Mouse (Mus musculus): ENCODE data around the gene Cux1.
A peak's percentile ranks its signal among the peaks of the same experiment; 100 is the strongest.

Cux1 gene

GRCm38 (mm10) chr5:136251004-136251403 lies 316.3 kb downstream of the Cux1 start:
- no peak for DNase-seq (ENCODE audit: extremely low spot score, low spot score)

DNA sequence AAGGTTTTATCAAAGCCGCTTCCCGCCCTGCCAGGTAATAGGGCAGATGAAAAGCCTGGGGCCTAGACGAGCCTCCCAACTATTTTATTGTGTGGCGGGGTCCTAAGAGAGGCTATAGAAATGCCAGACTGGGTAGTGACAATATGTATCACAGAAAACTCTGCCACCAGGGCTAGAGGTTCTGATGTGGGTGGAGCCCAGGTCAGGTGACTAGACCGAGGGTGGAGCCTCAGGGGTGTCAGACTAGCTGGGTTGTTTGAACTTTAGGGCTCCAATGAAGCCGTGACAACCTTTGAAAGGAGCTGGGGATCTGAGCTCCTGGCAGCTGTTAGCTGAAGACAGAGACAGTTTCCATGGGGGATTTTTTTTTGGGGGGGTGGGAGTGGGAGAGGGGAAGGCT lies 318.8 kb downstream of the Cux1 start:
- no peak for DNase-seq (ENCODE audit: extremely low spot score, low spot score)

DNA sequence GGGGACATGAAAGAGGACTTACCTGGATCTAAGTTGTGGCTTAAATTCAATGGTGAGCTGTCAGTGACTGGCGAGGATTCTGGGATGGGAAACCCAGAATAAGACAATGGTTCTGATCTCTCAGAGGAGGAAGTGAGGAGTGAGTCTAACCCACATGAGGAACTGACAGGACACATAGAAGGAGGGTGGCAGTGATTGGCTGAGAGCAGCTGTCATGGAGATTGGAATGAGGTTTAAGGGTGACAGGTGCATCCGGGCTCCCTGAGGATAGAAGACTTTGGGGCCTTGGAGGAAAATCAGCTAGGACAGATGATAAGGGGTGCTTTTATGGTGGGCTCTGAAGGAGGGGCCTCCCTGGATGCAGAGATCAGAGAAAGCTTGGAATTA lies 320.8 kb downstream of the Cux1 start, which contains the start of gene Sh2b2:
TSS of gene Sh2b2 (minus strand) at position 105 of the 387 bp plus-strand sequence.
- no peak for DNase-seq (ENCODE audit: extremely low spot score, low spot score)

DNA sequence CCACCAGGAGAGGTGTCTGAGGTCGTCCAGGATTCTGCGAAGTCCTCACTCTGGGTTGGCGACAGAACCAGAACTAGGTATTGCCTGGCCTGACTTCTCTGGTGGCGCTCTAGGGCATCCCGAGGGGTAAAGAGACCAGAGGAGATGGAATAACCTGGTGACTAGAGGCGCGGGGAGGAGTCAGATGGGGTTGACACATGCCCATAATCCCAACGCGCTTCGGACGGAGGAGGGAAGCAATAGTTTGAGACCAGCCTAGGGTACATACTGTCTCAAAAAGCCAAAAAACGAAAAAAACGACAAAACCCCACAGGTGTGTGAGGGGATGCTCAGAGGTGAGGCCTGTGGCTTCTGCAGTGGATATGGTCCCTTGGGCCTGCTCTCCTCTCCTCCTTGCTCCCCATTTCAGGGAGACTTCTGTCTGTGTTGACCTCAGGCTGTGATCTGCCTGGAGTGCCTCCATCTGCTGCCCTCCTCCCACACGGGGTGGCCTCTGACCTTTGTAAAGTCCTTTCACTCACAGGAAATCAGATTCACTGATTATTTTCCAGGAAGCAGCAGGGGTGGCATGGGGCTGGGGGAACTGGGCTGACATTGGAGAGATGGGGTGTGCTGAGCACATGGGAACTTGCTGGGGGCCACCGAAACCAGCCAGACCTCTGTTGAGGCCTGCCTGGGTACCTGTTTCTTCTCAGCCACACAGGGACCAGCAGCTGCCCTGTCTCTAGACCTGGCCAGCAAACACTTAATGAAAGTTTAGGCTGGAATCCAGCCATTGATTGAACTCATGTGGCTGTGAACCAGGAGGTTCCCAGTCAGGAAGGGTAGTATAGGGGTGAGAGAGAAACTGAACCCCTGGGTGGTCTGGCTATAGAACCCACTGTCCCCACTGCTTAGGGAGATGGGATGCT lies 321.5 kb downstream of the Cux1 start:
- DNase-seq (ENCODE audit: extremely low spot score, low spot score) = peak; percentile 36

GRCm38 (mm10) chr5:136244762-136245540 lies 322.3 kb downstream of the Cux1 start:
- peak; percentile 89 for DNase-seq (ENCODE audit: extremely low spot score, low spot score)

- DNase-seq (ENCODE audit: extremely low spot score, low spot score) = peak; percentile 72
Measured at GRCm38 (mm10) chr5:136243851-136244761, 323.2 kb downstream of the Cux1 start.

DNA sequence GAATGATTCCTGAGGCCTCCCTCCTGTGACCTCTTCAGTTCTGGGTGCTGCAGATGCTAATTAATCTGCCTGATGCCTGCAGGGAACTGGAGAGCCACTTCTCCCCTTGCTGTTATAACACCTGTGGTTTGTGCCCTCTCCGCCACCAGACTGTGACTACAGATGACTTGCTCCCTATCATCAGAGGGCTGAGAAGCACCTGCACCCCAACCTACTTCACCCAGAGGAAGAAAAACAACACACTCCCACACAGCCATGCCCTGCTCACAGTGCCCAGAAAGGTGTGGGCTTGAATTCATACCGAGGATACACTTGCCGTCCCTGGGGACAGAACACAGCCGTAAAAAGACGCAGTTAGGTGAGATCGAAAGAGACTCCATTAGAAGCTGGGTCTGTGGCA lies 326.1 kb downstream of the Cux1 start:
- DNase-seq (ENCODE audit: extremely low spot score, low spot score) = no peak

DNA sequence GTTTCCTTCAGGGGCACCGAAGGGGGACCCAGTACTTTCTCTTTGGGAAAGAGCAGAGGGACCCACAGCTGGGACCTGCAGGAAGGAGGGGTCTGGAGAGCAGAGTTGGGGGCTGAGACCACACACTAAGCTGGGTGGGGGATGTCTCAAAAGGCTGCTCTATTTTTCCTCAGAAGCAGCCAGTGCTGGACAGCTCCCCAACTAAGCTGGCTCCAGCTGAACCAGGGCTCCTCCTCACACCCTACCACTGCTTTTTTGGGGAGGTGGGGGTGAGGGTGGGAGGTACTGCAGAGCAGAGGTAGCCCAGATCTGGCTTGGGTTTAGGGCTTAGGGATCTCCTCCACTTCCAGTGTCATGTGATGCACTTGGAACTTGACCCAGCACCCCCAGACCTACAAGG lies 326.9 kb downstream of the Cux1 start:
- no peak for DNase-seq (ENCODE audit: extremely low spot score, low spot score)

DNA sequence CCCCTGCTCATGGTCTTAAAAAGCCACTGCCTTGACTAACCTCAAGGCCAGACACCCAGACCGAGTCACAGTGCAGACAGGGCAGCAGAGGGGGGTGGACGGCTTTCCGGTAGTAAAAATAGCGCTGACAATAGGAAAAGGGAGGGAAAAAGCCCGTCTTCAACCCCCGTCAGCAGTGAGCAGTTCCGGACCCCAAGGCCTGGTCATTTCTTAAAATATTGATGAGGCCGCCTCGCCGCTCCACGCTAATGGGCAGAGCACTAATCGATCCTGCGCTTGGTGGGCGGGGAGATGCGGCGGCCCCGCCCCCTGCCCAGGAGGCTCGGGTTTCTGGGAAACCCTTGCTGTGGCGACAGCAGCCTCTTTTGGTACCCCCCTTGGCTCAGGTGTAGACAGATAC lies 329.7 kb downstream of the Cux1 start:
- DNase-seq (ENCODE audit: extremely low spot score, low spot score) = no peak

DNA sequence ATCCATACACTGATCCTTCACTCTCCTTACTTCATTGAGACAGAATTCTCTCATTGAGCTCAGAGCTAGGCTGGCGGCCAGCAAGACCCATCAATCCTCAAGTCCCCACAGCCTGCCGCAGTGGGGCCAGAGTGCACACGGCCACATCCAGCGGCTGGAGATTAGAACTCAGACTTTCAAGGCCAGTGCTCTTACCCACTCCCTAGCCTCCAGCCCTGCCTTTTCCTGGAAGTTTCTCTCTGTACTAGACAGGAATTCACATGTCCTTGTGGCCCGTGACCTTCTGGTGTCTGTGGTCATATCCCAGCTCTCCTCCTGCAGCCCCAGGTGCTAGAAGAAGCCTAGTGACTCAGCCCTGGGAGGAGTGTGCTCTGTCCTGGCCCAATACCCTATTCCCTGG lies 330.7 kb downstream of the Cux1 start:
- no peak for DNase-seq (ENCODE audit: extremely low spot score, low spot score)

DNA sequence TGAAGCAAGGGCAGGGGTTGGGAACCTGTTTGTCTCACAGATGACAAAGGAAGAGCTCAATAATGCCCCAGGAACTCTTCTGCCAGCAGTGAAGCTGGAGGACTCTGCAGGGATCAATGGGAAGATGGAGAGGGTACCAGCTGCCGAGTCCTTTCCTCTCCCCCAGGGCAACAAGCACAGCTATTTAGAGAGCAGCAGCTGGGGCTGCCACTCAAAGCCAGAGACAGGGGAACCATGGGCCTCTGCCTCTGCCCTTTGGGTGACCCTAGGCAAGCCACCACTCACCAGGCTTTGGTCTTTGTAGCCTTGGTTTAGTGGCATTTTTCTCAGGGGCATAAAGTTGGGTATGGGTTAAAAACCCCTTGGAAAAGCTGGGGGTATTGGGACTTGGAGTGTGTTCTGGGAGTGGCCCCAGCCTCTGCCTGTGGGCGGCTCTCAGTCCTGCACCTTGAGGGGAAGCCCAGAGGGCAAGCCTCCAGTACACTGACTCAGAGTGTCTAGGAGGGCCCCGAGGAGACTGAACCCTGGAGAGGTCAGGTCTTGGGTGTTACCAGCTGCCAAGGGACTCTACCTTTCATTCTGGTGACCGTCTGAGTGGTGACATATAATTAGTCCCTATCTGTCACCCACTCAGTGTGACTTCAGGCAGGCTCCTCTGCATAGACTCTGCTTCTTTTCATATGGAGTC lies 336.8 kb downstream of the Cux1 start:
- DNase-seq (ENCODE audit: extremely low spot score, low spot score) = no peak

DNA sequence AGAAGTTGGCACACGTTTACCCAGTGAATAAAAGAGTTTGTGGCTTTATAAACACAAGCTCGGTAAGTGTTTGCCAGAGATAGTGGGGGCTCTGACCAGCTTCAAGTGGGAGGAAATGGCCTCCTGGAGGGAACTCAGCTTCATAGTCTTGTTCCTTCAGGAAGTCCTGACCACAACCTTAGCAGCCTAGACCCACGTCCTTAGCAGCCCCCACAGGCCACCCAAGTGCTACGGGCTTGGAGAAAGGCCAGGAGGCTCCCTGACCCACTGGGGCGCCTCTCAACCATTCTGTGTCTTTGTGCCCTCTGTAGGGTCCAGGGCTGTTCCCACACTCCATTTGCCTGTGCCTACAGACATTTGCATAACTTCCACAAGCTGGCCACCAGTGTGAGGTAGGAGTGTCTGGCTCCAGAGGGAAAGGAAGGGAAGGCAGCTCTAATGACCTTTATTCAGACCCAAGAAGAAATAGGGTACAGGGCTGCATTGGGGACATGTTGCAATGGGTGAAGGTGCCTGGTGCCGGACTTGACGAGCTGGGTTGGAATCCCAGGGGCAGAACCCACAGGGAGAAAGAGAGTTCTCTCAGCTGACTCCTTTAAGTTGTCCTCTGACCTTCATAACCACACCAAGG lies 340.9 kb downstream of the Cux1 start:
- DNase-seq (ENCODE audit: extremely low spot score, low spot score) = no peak

- no peak for DNase-seq (ENCODE audit: extremely low spot score, low spot score)
Measured at GRCm38 (mm10) chr5:136218585-136218984, 348.7 kb downstream of the Cux1 start.

DNA sequence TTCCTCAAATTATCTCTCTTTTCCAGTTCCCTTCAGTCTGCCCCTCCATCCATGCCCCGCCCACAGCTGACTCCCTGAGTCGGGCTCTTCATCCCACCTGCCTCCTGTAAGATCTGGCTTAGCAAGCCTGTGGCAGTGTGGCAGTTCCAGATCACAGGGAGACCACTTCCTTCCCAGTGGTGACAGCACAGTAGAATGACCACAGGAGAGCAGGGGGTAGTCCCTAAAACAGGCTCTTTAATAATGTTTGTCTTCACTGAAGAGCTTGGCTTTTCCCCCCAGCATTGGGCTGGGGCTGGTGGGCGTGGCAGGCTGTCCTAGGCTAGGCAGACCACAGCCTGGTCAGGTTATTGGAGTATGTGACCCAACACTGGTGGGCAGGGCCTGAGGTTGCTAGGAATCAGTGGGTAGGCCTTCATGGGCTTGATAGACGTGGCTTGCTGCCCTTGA lies 349.3 kb downstream of the Cux1 start:
- DNase-seq (ENCODE audit: extremely low spot score, low spot score) = no peak

DNA sequence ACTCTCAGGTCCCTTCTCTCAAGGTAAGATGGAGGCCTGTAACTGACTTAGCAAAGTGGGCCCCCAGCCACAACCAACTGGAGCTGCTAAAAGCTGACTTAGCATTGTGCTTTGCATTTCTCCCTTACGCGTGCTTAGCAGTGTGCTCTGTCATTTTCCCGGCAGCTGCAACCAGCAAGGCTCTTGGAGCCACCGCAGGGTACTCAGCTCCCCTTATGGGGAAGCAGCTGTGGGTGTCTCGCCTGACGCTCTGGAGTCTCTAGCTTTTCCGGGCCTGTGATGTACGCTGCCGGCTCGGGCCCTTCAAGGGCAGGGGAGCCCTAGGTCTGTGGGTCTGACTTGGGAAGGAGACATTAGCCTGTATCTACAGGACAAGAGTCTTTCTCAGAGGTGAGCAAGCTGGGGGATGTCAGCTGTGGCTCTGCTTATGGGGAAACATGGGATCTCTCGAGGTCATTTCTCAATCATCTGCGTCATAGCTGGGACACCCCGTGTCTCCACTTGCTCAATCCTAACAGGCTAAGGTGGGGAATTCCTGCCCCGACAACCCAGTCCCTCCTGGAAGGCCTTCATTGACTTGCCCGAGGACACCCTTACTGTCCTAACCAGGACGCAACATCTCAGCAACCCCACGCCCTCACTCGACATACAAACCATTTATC lies 350.2 kb downstream of the Cux1 start:
- DNase-seq (ENCODE audit: extremely low spot score, low spot score) = no peak

DNA sequence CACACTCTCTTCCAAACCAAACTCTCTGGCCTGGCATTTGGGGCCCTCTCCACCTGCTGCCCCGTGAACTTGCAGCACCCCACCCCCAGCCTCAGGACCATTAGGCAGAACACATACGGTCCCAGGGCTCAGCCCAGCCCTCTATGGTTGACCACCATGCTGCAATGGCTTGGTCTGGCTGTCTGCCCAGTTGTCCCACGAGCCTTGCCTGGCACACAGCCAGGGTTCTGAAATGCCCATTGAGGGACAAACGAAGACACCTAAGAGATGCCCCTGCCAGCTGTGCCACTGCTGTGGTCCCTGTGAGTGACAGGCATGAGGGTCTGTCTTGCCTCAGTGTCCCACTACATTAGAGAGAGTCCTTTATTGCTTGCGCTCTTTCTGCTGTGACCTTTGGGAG lies 351.3 kb downstream of the Cux1 start:
- DNase-seq (ENCODE audit: extremely low spot score, low spot score) = no peak

GRCm38 (mm10) chr5:136215211-136215610 lies 352.1 kb downstream of the Cux1 start:
- no peak for DNase-seq (ENCODE audit: extremely low spot score, low spot score)

DNA sequence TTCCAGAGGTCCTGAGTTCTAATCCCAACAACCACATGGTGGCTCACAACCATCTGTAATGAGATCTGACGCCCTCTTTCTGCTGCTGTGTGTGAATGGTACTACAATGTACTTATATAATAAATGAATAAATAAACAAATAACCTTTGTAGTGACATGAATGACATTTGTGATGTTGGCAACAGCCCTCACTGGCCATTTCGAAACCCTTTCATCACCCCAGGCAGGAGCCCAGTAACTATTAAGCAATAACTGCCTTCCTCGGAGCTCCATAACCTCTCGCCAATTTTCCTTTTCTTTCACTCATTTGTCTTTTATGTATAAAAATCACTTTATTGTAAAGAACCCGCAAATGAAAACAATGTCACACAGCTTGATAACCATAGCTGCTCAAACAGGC lies 353.6 kb downstream of the Cux1 start:
- no peak for DNase-seq (ENCODE audit: extremely low spot score, low spot score)

DNA sequence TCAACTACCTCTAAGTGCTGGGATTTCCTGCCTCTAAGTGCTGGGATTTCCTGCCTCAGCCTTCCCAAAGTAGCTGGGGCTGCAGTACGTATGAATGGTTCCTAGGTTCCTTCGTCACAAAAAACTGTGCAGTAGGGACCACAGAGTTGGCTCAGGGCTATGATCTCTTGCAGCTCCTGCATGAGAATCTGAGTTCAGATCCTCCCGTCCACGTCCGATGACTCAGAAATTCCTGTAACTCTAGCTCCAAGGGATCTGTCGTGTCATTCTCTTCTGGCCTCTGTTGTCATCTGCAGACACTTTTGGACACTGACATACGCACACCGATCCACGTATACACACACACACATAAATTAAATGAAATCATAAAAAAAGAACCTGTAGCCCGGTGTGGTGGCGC lies 354.6 kb downstream of the Cux1 start:
- DNase-seq (ENCODE audit: extremely low spot score, low spot score) = no peak
